Mouse (Mus musculus): ENCODE measurements around the gene Pmfbp1. TPM values are rescaled to one million over a fixed set of nuclear protein-coding genes. Genes with fewer than 3 reads are reported as not detected.
"Not testable (repeated sequence)": the region's sequence is repeated elsewhere in the genome, so short reads cannot be mapped to it uniquely, and the experiment has no call there.

The Pmfbp1 gene
- polyA plus RNA-seq (2015; fragmentation: Nextera tagmentation; extraction: Ambion mirVana), result 0.14 and 0.21 TPM in 2 replicates

- 94% methylated on average over 6 of the region's 6 CpGs for WGBS
- Histone ChIP-seq H3K27me3 (ENCODE audit: insufficient read depth, low read length) (no peaks in the 10 kb centered on the region), H3K9ac (ENCODE audit: low read depth, low read length) (no peak within 1 kb of the TSS), H3K27ac (no peak within 1 kb of the TSS), H3K4me2 (ENCODE audit: low read length) (no peak within 1 kb of the TSS), H3K9me3 (replicated peaks; ENCODE audit: low read length) (no peaks in the 10 kb centered on the region), H3K36me3 (ENCODE audit: insufficient read depth, low read length) (no peaks in the 10 kb centered on the region), H3K4me3 (replicated peaks; ENCODE audit: low read depth, low read length) (no peak within 1 kb of the TSS), H3K4me1 (replicated peaks; ENCODE audit: insufficient read depth, low read length) (no peaks in the 10 kb centered on the region)
- DNase-seq (ENCODE audit: low spot score) (no peak), ATAC-seq (replicated peaks; ENCODE audit: low FRiP score, low read depth) (no peak)
- TF ChIP-seq CTCF (IDR thresholded peaks at IDR 0.05; ENCODE audit: low read depth), result no peak
These were observed at the start of gene Pmfbp1 for GRCm38 (mm10) chr8:109493727-109494126. Gene Pmfbp1, plus strand, starts transcription at chr8:109494027.

- not testable (repeated sequence) for H3K4me2 ChIP-seq (ENCODE audit: low read length); H3K9me3 ChIP-seq (replicated peaks; ENCODE audit: low read length); H3K27ac ChIP-seq; H3K27me3 ChIP-seq (ENCODE audit: insufficient read depth, low read length); DNase-seq (ENCODE audit: low spot score); H3K36me3 ChIP-seq (ENCODE audit: insufficient read depth, low read length); H3K4me1 ChIP-seq (replicated peaks; ENCODE audit: insufficient read depth, low read length); H3K4me3 ChIP-seq (replicated peaks; ENCODE audit: low read depth, low read length); ATAC-seq (replicated peaks; ENCODE audit: low FRiP score, low read depth); H3K9ac ChIP-seq (ENCODE audit: low read depth, low read length)
- 27% methylated on average over 6 of the region's 7 CpGs for WGBS
These were observed 46.9 kb upstream of the Pmfbp1 start for GRCm38 (mm10) chr8:109446896-109447295.

- no peak overlapping the region for H3K4me3 ChIP-seq (replicated peaks; ENCODE audit: low read depth, low read length)
These were observed 42.8 kb upstream of the Pmfbp1 start for GRCm38 (mm10) chr8:109451000-109451399.

GRCm38 (mm10) chr8:109455113-109455512 lies 38.7 kb upstream of the Pmfbp1 start:
- Histone ChIP-seq H3K36me3 (ENCODE audit: insufficient read depth, low read length) (no peaks in the 10 kb centered on the region), H3K4me2 (ENCODE audit: low read length) (no peak overlapping the region), H3K9me3 (replicated peaks; ENCODE audit: low read length) (no peaks in the 10 kb centered on the region), H3K27ac (no peak overlapping the region), H3K9ac (ENCODE audit: low read depth, low read length) (no peak overlapping the region), H3K4me1 (replicated peaks; ENCODE audit: insufficient read depth, low read length) (no peaks in the 10 kb centered on the region), H3K4me3 (replicated peaks; ENCODE audit: low read depth, low read length) (no peak overlapping the region), H3K27me3 (ENCODE audit: insufficient read depth, low read length) (no peaks in the 10 kb centered on the region)
- no peak for ATAC-seq (replicated peaks; ENCODE audit: low FRiP score, low read depth)
- DNase-seq (ENCODE audit: low spot score), result no peak
- TF ChIP-seq CTCF (IDR thresholded peaks at IDR 0.05; ENCODE audit: low read depth), result no peak
- WGBS, result 54% methylated on average over 2 of the region's 2 CpGs

More at GRCm38 (mm10) chr8:109451000-109451399, 42.8 kb upstream of the Pmfbp1 start:
- Histone ChIP-seq H3K4me2 (ENCODE audit: low read length) (no peak overlapping the region), H3K4me1 (replicated peaks; ENCODE audit: insufficient read depth, low read length) (no peaks in the 10 kb centered on the region), H3K9me3 (replicated peaks; ENCODE audit: low read length) (no peaks in the 10 kb centered on the region), H3K36me3 (ENCODE audit: insufficient read depth, low read length) (no peaks in the 10 kb centered on the region), H3K27me3 (ENCODE audit: insufficient read depth, low read length) (no peaks in the 10 kb centered on the region), H3K27ac (no peak overlapping the region), H3K9ac (ENCODE audit: low read depth, low read length) (no peak overlapping the region)
- no peak for TF ChIP-seq CTCF (IDR thresholded peaks at IDR 0.05; ENCODE audit: low read depth)
- no peak for DNase-seq (ENCODE audit: low spot score)
- WGBS, result 50% methylated on average over 7 of the region's 7 CpGs
- no peak for ATAC-seq (replicated peaks; ENCODE audit: low FRiP score, low read depth)

- ATAC-seq (replicated peaks; ENCODE audit: low FRiP score, low read depth) (no peak), DNase-seq (ENCODE audit: low spot score) (no peak)
- H3K27ac ChIP-seq, result no peak overlapping the region
- H3K4me2 ChIP-seq (ENCODE audit: low read length), result no peak overlapping the region
- 48% methylated on average over 8 of the region's 8 CpGs for WGBS
- H3K27me3 ChIP-seq (ENCODE audit: insufficient read depth, low read length), result no peaks in the 10 kb centered on the region
- TF ChIP-seq CTCF (IDR thresholded peaks at IDR 0.05; ENCODE audit: low read depth), result no peak
- no peaks in the 10 kb centered on the region for H3K36me3 ChIP-seq (ENCODE audit: insufficient read depth, low read length)
- no peak overlapping the region for H3K4me3 ChIP-seq (replicated peaks; ENCODE audit: low read depth, low read length)
- no peaks in the 10 kb centered on the region for H3K4me1 ChIP-seq (replicated peaks; ENCODE audit: insufficient read depth, low read length)
- no peaks in the 10 kb centered on the region for H3K9me3 ChIP-seq (replicated peaks; ENCODE audit: low read length)
- no peak overlapping the region for H3K9ac ChIP-seq (ENCODE audit: low read depth, low read length)
These were observed 36.4 kb upstream of the Pmfbp1 start for GRCm38 (mm10) chr8:109457387-109457786.

GRCm38 (mm10) chr8:109458580-109458979 lies 35.2 kb upstream of the Pmfbp1 start:
- no peak overlapping the region for H3K4me2 ChIP-seq (ENCODE audit: low read length)
- H3K36me3 ChIP-seq (ENCODE audit: insufficient read depth, low read length), result no peaks in the 10 kb centered on the region
- no peaks in the 10 kb centered on the region for H3K9me3 ChIP-seq (replicated peaks; ENCODE audit: low read length)
- TF ChIP-seq CTCF (IDR thresholded peaks at IDR 0.05; ENCODE audit: low read depth), result no peak
- H3K27ac ChIP-seq, result no peak overlapping the region
- H3K9ac ChIP-seq (ENCODE audit: low read depth, low read length), result no peak overlapping the region
- H3K4me3 ChIP-seq (replicated peaks; ENCODE audit: low read depth, low read length), result no peak overlapping the region
- DNase-seq (ENCODE audit: low spot score), result no peak
- no peaks in the 10 kb centered on the region for H3K27me3 ChIP-seq (ENCODE audit: insufficient read depth, low read length)
- no peak for ATAC-seq (replicated peaks; ENCODE audit: low FRiP score, low read depth)
- WGBS, result 80% methylated on average over 12 of the region's 12 CpGs
- no peaks in the 10 kb centered on the region for H3K4me1 ChIP-seq (replicated peaks; ENCODE audit: insufficient read depth, low read length)

- Histone ChIP-seq H3K27ac (no peak overlapping the region), H3K27me3 (ENCODE audit: insufficient read depth, low read length) (no peaks in the 10 kb centered on the region), H3K4me2 (ENCODE audit: low read length) (no peak overlapping the region), H3K36me3 (ENCODE audit: insufficient read depth, low read length) (no peaks in the 10 kb centered on the region), H3K9me3 (replicated peaks; ENCODE audit: low read length) (no peaks in the 10 kb centered on the region), H3K9ac (ENCODE audit: low read depth, low read length) (no peak overlapping the region), H3K4me3 (replicated peaks; ENCODE audit: low read depth, low read length) (no peak overlapping the region), H3K4me1 (replicated peaks; ENCODE audit: insufficient read depth, low read length) (no peaks in the 10 kb centered on the region)
- no peak for TF ChIP-seq CTCF (IDR thresholded peaks at IDR 0.05; ENCODE audit: low read depth)
- WGBS, result 40% methylated on average over 2 of the region's 2 CpGs
- DNase-seq (ENCODE audit: low spot score) (no peak), ATAC-seq (replicated peaks; ENCODE audit: low FRiP score, low read depth) (no peak)
These were observed 30.8 kb upstream of the Pmfbp1 start for GRCm38 (mm10) chr8:109463075-109463474.

Data from kidney, postnatal 0 days (tissue).